Mouse (Mus musculus) R1 (cell line): ENCODE data around the gene Angptl8.

Source experiments
- DNase-seq: peaks from one replicate; pipeline ENCODE4 v3.0.0-alpha.2; 2018; ENCODE audit warnings: low read depth, low spot score

The Angptl8 gene

DNA sequence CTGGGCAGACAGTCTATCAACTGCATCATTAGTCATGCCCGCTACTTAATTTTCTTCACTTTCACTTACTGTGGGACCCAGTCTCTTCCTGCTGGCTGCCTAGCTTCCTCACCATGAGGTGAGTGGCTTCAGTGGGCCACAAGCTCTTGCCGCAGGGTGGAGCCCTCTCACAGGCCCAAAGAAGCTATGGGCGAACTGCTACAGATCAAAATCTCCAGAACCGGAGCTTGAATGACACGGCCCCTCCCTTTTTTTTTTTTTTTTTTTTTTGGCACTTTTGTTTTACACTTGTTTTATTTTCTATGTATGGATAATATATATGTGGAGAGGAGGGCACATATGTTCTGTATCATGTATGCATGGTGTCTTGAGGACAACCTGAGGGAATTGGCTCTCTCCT is 24.1 kb upstream of the Angptl8 start:
- DNase-seq = peak; percentile 57

DNA sequence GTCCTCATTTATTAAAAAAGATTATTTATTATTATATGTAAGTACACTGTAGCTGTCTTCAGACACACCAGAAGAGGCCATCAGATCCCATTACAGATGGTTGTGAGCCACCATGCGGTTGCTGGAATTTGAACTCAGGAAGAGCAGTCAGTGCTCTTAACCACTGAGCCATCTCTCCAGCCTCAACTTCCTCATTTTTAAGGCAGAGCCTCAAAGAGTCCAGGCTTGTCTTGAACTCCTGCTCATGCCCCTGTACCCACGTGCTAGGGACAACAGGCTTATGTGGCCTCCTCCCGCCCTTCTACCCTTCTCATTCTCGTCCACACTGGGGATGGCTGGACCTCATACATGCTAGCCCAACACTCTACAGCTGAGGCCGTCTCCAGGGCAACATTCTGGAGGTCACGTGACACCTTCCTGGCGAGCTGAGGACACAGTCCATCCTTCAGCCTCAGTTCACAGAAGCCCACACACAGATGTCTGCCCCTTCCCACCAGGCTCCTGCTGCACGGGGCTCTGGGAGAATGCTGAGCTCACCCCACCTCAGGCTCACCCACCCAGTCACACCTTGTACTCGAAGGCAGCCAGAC is 18.5 kb upstream of the Angptl8 start:
- DNase-seq = no peak

DNA sequence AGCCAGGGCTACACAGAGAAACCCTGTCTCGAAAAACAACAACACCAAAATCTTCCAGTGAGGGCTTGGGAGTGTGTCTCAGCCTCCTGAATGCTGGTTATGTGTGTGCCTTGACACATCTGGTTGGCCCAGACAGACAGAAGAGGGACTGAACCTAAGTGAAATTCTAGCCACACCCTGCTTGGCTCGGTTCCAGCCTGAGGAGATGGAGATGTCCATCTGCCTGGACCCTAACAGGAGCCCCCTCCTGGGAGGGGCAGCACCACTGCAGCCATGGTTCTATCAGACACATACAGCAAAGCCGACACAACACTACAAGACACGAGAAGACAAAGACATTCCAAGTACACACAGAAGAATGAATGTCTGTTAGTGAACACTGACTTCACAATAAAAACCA is 17.2 kb upstream of the Angptl8 start:
- peak; percentile 55 for DNase-seq

DNA sequence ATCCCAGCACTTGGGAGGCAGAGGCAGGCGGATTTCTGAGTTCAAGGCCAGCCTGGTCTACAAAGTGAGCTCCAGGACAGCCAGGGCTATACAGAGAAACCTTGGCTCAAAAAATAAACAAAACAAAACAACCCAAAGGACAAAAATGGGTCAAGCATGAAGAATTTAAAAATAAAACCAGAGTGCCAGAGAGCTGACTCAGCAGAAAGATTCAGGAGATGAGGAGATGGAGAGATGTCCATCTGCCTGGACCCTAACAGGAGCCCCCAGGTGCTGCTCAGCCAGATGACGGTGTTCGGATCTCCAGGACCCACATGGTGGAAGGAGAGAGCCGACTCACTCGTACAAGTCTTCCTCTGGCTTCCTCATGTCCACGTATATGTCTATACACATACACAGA is 16.7 kb upstream of the Angptl8 start:
- DNase-seq = no peak

DNA sequence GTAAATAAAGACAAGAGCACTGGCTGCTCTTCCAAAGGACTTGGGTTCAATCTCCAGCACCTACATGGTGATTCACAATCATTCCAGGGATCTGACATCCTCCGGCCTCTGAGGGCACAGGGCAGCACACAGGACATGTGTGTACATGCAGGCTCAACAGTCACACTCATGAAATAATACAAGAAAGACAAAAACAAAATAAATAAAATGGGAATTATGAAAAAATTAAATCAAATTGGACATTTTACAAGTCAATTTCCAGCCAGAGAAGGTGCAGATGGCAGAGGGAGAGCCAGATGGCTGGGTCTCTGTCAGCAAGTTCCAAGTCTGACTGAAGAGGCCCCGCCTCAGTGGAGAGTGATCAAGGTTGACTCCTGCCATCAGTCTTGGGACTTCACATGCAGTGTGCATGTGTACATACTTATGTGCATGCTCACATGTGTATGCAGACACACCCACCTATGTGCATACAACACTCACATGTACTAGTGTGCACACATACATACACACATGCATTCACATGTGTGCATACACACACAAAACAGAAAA is 16.1 kb upstream of the Angptl8 start:
- DNase-seq = no peak

DNA sequence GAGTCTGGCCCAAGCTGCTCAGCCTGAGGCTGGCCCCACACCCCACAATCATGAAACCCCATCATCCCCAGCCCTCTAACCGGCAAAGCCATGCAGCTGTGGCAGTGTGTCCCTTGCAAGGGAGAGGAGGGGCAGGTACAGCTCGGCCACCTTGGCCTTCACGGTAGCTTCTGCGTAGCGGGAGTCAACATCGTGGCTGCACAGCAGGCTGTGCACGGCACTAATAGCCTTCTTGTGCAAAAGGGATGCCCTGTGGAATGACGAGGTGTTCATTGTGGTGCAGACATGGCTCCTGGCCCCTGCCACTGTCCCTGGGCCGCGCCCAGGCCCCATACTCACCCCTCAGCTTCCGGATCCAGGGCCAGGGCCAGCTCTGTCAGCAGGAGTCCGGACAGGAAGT is 15.1 kb upstream of the Angptl8 start:
- no peak for DNase-seq

DNA sequence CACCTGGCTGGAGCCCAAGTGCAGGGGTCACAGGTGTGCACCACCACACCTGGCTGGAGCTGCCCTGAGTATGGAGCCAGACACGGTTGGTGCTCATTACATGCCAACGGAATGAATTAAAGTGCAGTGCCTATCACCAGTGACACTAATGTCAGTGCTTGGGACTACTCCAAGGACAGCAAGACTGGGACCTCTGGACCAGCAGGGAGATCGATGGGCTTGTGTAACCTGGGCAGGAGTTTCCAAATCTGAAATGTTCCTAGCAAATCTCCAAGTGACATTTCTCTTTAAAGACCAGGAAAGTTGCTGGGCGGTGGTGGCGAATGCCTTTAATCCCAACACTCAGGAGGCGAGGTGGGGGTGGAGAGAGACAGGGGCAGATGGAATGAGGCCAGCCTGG is 12.6 kb upstream of the Angptl8 start:
- no peak for DNase-seq

DNA sequence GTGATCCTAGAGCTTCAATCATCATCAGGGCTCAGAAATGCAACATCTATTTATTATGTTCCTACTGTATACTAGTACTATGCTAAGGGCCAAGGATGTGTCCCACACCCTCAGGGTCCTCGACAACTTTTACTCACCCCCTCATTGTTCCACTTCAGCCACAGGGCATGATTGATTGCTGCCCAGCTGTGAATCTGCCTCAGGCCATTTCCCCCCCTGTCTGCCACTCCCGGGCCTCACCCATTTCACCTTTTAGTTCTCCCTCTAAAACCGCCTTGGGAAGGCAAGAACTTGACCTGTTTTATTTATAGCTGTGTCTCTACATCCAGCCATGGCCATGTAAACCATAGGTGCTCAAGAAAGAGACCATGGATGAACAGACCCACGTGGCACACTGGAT is 11.4 kb upstream of the Angptl8 start:
- DNase-seq = no peak

DNA sequence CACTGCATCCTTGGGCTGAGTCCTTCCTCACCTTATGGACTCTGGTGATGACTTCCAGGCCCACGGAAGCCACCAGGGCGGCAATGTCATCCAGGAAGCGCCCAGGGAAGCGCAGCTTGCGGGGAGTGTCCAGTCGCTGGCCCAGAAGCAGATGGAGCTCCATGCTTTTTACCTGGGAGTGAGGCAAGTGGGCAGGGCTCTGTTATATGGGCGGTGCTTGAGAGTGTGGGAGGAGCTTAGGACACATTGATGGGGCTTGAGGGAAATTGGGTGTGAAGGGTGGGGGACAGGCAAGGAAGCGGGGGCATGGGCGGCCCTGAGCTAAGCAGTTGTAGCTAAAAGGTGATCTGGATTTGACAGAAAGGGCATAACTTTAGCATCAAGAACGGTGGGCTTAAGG is 10.9 kb upstream of the Angptl8 start:
- DNase-seq = peak; percentile 78

DNA sequence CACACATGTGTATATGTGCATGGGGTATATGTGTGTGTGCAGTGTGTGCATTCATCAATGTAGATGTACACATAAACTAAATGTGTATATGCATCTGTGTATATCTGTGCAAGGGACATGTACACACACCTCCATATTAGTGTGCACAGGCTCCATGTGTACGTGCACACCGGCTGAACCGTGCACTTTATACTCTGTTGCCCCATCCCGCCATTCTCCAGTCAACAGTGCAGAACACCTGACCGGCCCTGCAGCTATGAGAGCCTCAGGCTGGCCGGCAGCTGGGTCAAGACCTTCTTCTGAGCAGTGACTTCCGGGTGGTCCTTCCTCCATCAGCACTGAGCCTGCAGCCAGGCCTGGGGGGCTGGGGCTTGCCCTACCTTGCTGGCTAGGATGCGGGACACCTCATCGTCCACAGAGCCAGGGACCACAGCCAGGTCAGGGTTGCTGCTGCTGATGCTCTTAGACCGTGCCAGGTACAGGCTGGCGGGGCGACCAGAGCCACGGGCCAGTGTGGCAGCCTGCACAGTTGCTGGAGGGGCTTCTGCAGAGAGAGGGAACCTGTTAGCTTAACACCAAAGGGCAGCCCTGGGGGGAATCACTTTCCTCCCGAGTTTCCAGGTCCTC is 5.4 kb upstream of the Angptl8 start:
- DNase-seq = no peak

DNA sequence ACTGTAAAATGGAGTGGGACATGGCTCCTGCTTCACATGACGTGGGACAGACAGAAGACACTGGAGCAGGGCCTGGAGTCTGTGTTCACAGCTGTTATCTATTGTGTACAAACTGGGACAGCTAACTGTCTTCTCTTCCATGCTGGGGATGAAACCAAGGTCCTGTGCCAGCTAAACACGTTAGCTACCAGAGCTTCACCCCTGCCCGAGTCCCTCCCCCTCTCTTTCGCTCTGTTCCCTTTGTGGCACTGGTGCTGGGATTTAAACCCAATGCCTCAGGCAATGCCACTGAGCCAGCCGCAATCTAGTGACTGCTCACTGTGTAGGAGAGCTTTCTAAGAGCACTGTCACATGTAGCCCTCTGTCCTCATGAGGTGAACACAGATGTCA is 4.9 kb upstream of the Angptl8 start:
- no peak for DNase-seq

DNA sequence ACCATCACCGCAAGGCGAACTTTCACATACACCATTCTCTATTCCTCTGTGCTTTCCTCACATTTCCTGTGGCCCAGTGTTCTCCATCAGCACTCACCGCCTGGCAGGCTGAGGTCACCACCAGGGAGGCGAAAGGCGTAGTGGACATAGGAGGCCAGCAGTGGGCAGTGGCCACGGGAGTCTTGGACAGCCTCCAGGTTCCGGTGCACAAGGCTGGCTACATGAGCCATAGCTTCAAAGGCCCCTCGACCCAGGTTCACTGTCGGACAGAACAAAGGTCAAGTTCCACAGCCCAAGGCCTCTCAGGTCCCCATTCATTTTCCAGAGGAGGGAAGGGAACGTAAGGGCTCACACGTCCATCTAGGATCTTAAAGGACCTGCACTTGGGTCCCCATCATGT is 4.4 kb upstream of the Angptl8 start:
- DNase-seq = no peak

DNA sequence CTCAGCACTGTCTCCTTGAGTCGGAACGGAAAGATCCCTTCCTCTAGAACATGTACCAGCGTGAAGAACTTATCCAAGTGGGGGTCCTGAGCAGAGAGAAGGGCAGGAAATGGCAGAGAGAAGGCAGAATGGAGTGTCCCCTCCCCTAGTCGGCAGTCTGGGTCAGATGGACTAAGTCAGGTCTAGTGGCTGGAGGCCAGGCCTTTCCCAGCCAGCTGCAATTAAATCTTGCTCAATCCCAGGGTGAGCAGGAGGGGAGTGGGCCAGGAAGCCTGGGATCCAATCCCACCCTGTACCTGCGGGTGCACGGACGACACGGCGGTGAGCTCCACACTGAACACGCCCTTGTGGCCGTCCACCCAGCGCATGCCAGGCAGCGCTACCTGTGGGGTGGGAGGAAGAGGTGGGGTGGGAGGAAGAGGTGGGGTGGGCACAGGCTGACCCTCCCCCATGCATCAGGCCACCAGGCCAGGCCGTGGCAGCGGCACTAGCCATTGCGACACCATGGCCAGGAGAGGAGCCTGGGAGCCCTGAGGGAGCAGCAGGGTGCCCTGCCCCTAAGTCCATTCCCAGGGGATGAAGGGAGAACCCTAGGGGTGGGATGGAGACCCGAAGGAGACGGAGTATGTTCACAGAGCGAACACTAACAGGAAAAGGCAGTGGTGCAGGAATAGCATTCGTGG is 3.6 kb upstream of the Angptl8 start:
- DNase-seq = no peak

DNA sequence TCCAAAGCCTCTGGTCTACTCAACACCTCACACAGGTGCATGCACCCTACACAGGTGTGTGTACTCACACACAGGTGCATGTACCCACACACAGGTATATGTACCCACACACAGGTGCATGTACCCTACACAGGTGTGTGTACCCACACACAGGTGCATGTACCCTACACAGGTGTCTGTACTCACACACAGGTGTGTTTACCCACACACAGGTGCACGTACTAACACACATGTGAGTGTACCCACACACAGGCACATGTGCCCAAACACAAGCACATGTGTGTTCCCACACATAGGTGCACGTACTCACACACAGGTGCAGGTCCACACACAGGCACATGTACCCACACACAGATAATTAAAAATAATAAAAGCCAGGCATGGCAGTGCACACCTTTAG is 2.4 kb downstream of the Angptl8 start:
- DNase-seq = no peak

DNA sequence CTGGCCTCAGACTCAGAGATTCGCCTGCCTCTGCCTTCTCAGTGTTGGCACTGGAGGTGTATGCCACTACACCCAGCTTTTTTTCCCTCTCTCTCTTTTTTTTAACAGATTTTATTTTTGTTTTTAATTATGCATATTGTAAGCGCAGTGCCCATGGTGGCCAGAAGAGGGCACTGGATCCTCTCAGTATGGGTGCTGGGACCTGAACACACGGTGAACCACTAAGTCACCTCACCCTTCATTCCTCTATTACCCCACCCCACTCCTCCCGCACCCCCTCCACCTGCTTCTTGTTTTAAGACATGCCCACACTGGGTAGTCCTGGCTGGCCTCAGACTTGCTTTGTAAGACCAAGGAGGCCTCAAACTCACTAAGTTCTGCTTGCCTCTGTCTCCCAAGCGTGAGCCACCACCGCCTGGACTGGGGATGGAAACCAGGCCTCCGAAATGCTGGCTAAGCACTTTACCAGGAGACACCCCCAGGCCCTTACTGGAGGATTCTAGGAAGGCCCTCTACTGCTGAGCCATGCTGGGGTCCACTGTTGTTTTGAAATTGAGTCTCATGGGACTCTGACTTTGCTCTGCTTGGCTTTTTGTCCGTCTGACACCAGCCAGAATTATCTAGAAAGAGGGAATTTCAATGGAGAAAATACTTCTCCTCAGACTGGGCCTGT is 4.9 kb downstream of the Angptl8 start:
- DNase-seq = peak; percentile 60

DNA sequence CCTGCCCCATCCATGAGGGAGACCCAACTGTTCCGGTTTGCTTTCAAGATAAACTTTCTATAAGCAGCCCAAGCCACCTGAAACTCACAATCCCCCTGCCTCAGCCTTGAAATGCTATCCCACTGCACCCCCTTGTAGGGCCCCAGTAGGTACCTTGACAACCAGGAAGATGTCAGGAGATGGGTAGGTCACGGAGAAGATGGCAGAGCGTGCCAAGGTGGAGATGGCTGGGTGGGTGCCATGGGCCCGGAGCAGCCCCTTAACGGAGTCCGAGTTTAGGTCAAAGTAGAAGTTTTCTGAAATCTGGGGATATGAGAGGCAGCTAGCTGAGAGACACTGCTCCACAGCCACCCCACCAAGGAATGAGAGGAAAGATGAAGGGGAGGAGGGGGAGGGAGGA is 6.0 kb downstream of the Angptl8 start:
- DNase-seq = no peak

DNA sequence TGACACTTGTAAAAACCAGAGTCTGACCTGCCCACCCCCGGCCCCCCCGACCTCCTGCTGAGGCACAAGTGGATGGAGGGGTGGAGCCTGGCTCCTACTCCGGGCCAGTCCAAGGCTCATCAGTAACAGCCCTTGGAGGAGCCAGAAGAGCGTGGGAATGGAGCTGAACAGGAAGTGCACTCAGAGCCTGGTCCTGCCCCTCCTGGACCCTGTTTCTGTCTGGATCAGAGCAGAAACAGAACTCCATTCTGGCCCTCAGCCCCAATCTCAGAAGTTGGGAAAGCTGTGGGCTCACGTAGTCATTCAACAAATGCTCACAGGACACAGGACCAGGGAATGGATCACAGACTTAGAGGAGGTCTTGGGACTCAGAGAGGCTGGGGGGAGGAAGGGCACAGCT is 7.1 kb downstream of the Angptl8 start:
- DNase-seq = no peak

DNA sequence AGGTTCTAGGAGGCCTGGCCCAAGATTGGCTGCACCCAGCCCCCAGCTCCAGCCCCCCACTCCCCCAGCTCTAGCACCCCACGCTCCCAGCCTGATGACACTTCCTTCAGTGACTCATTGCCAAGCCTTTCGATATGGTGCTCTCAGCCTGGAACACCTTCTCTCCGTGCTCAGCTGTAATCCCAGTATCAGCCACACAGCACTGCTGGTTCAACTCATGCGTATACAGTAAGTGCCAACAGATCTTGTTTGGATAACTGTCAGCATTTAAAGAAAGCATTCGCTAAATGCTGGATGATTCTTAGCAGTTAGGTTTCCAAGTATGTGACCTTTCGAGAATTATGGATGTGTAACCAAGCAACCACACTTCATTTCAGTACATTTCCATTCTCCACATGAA is 7.8 kb downstream of the Angptl8 start:
- no peak for DNase-seq

DNA sequence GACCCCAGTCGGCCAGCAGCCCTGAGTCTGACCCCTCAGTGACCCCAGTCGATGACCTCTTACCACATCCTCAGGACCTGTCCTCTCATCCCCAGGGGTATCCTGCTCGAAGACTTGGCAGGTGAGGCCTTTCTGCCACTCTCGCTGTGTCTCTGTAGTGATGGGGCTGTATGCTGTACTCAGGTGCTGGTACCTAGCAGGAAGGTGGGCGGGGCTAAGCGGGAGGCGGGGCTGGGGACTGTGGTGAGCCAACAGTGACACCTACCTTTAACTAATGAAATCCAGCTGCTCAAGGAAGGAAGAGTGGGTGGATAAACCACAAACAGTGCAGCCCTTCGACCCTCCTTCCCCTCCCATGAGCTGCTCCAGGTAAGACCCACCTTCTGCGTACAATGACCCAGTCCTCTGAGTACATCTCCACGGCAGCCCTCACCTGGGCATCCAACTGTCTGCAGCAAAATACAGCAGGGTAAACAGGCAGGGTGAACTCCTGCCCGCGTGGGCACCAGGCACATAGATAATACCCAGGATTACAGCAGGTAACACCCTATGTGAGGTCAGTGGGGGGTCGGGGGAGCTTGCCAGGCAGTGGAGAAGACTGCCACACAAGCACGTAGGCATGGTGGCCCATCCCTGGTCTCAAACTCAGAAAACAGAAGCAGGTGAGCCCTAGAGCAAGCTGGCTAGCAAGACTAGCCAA is 10.2 kb downstream of the Angptl8 start:
- peak; percentile 78 for DNase-seq

DNA sequence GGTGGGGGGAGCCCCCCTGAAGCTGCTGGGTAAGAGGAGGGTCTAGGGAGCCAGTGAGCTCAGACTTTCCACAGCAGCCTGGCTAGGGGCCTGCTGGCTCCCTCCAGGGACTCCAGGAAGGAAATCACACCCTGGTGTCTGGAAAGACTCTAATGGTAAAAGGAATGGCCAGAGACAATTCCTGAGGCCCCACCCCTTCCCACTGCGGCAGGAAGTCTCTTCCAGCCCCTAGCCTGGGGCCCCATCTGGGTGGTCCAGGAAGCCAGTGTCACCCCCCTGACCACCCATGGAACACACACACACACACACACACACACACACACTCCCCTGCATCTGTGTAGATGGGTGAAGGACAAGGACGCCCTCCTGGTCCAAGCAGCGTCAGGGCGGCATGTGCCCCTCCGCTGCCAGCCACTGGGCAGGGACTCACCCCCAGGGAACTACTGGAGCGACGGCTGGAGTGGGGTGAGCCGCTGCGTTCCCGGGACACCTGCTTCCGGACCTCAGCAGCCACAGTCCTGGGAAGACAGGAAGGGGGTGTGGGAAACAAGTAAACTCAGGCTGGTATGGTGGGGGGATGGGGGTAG is 11.5 kb downstream of the Angptl8 start:
- peak; percentile 84 for DNase-seq

DNA sequence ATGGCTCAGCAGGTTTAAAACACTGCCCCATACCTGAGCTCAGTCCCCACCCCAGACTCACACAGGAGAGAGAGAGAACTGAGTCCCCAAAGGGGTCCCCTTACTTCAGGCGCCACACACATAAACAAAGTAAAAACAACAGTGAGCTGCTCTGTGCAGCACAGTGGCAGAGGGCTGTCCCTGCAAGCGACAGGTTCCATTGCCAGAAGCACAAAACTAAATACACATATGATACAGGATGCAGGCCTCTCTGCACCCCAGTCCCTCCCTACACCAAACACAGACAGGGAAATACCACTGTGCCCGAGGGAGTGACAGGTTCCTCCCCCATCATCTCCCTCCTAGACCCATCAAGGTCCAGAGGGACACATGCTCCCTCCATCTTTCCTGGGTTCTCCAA is 12.1 kb downstream of the Angptl8 start:
- DNase-seq = peak; percentile 62

DNA sequence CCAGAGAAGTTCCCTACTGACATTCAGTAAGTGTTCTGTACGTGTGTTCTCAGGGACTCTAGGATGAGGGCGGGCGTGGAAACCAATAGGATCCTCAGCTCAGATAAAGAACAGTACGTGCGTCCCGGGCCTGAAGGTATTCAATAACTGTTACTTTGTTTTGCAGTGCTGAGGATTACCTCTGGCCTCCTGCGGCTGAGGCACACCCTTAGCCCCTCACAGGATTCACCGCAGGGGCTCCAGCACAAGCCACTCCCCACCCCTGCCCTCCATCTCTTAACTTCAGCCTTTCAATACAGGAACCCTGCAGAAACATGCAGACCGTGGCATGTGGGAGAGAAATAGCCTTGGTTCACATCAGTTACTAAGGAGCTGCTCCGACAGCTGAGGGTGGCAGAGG is 12.6 kb downstream of the Angptl8 start:
- DNase-seq = peak; percentile 73
